Mouse (Mus musculus) megakaryocyte, embryonic 14.5 days (primary cell): ENCODE data around the gene Mdga1. TPM values are rescaled to one million over a fixed set of nuclear protein-coding genes. Genes with fewer than 3 reads are reported as not detected.

ENCODE experiments used
- H3K27me3 ChIP-seq: replicated peaks from 2 replicates; pipeline ENCODE3; 2012; ENCODE audit warnings: inconsistent platforms
- H3K36me3 ChIP-seq: replicated peaks from 2 replicates; pipeline ENCODE3; 2012; ENCODE audit warnings: low read length, inconsistent platforms, mixed read lengths
- H3K4me1 ChIP-seq: 2 replicates; pipeline ENCODE4 v1.6.1; 2012; ENCODE audit warnings: inconsistent platforms
- H3K4me3 ChIP-seq: replicated peaks from 2 replicates; pipeline ENCODE3; 2012; ENCODE audit warnings: moderate library complexity, mild to moderate bottlenecking, inconsistent platforms
- H3K9me3 ChIP-seq: 2 replicates; pipeline ENCODE4 v1.6.1; 2012; ENCODE audit warnings: inconsistent platforms
- FLI1 ChIP-seq: IDR thresholded peaks from 2 replicates; pipeline ENCODE4 v1.6.1; 2012; ENCODE audit warnings: low read length, inconsistent platforms, mixed read lengths
- GATA1 ChIP-seq: IDR thresholded peaks from 3 replicates; pipeline ENCODE4 v1.6.1; 2012; ENCODE audit warnings: mixed read lengths, low read length, inconsistent platforms, borderline replicate concordance
- polyA plus RNA-seq: library from polyadenylated mRNA; stranded (reverse); fragments of >175 nt; gene quantifications from 2 replicates; pipeline ENCODE4 v1.2.3, GENCODE M21; 2012; ENCODE audit warnings: low replicate concordance; ENCODE audit not compliant: insufficient read depth

The Mdga1 gene
- polyA plus RNA-seq, 1 experiment, result 32.8 TPM

DNA sequence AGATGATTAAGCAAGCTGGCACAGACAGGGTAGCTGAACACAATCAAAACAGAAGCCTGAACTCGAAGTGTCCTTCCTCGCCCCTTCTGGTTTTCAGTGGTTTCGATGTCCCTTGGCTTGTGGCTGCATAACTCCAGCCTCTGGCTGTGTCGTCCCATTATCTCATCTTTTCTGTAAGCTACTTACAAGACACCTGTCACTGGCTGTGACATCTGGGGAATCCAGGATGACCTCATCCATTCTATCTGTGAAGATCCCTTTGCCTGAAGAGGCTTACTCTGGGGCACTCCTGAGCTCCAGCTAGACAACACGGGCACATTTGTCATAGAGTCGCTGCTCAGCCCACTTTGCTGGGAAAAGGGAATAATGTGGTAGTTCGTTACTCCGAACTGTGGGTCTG, 14.0 kb downstream of the Mdga1 start:
- TF ChIP-seq FLI1 (no peak), GATA1 (no peak)
- Histone ChIP-seq H3K4me3 (no peak overlapping the region), H3K4me1 (peaks cover 3% of the 10 kb centered on the region; the same call in 1 of the 2 replicates), H3K27me3 (peaks cover 25% of the 10 kb centered on the region), H3K36me3 (no peaks in the 10 kb centered on the region), H3K9me3 (peaks cover 13% of the 10 kb centered on the region)

DNA sequence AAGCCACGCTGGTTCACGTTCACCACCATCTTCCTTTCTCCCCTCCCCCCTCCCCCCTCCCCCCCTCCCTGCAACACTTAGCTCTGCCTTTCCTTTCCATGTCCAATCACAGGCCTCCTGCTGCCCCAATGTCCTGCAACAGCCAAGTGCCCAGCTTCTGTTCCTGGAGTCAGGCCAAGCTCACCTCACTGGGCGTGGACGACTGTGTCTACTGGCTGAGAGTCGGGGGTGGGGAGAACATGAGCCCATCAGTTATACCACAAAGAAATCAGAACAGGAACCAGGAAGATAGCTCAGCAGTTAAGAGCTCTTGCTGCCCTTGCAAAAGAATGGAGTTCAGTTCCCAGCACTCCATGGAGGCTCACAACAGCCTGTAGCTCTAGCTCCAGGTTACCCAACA, 15.6 kb downstream of the Mdga1 start:
- Histone ChIP-seq H3K36me3 (no peaks in the 10 kb centered on the region), H3K27me3 (peaks cover 25% of the 10 kb centered on the region), H3K4me1 (peaks cover 3% of the 10 kb centered on the region; the same call in 1 of the 2 replicates), H3K4me3 (no peak overlapping the region), H3K9me3 (peaks cover 15% of the 10 kb centered on the region)
- no peak for TF ChIP-seq FLI1
- TF ChIP-seq GATA1, result no peak

DNA sequence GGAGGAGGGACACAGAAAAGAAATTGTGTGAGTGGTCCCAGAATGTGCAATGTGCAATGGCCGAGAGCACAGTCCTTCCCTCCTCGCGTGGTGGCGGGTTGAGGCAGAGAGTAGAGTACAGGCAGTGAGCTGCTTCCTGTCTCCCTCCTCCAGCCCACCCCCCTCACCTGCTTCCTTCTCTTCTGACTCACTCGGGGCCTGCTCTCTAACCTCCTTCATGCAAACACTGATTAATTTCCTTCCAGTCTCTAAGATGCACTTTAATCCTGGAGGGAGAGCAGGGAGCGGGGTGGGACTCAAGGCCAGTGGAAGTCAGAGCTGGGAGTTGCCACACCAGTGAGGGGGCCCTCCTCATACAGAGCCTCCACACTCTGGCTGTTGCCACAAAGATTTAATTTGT, 18.8 kb downstream of the Mdga1 start:
- Histone ChIP-seq H3K27me3 (peaks cover 45% of the 10 kb centered on the region), H3K4me3 (no peak overlapping the region), H3K36me3 (no peaks in the 10 kb centered on the region), H3K4me1 (peaks cover 3% of the 10 kb centered on the region; the same call in 1 of the 2 replicates), H3K9me3 (peaks cover 2% of the 10 kb centered on the region; the same call in 1 of the 2 replicates)
- no peak for TF ChIP-seq FLI1
- TF ChIP-seq GATA1, result no peak

DNA sequence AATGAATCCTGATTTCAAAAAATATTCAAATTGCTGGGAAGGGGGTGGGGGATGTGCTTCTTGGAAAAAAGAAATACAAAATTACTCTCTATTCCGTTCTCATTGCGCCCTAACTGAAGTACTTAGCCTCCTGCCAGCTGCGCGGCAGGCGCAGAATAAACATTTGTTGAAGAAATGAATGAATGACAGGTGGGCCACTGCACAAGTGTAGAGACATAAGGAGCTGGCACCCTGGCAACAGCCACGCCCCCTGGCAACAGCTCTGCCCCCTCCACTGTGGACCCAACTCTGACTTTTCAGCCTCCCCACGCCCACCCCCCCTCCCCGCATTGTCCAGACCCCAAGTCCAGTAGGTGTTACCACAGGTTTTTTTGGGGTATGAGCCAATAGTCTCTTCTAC, 19.3 kb downstream of the Mdga1 start:
- Histone ChIP-seq H3K36me3 (no peaks in the 10 kb centered on the region), H3K27me3 (peaks cover 44% of the 10 kb centered on the region)

DNA sequence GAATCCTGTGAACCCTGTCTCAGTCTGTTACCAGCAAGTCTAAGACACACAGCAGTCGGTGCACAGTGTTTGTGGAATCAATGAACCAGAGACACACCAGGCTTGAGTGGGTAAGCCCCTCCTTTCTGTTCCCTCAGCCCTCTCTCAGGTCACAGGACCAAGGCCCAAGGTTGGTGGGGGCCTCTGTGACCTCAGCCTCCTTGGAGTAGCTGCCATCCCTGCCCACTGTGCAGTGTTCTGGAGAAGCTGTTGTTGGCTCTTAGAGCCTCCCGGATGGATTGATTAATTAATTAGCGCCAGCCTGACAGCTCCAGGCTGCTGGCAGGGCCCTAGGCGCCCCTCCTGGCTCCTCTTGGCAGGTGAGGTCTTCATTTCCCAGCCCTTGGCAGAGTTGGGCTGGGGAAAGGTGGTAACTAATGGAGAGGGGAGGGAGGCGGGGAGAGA, 22.6 kb downstream of the Mdga1 start:
- Histone ChIP-seq H3K4me1 (peaks cover 3% of the 10 kb centered on the region; the same call in 1 of the 2 replicates), H3K9me3 (peaks cover 2% of the 10 kb centered on the region; the same call in 1 of the 2 replicates), H3K27me3 (peaks cover 54% of the 10 kb centered on the region), H3K36me3 (no peaks in the 10 kb centered on the region), H3K4me3 (no peak overlapping the region)
- TF ChIP-seq FLI1 (no peak), GATA1 (no peak)

More for the DNA sequence above, 19.3 kb downstream of the Mdga1 start:
- TF ChIP-seq FLI1 (no peak), GATA1 (no peak)
- peaks cover 3% of the 10 kb centered on the region; the same call in 1 of the 2 replicates for H3K4me1 ChIP-seq
- H3K4me3 ChIP-seq, result no peak overlapping the region
- H3K9me3 ChIP-seq, result peaks cover 2% of the 10 kb centered on the region; the same call in 1 of the 2 replicates

DNA sequence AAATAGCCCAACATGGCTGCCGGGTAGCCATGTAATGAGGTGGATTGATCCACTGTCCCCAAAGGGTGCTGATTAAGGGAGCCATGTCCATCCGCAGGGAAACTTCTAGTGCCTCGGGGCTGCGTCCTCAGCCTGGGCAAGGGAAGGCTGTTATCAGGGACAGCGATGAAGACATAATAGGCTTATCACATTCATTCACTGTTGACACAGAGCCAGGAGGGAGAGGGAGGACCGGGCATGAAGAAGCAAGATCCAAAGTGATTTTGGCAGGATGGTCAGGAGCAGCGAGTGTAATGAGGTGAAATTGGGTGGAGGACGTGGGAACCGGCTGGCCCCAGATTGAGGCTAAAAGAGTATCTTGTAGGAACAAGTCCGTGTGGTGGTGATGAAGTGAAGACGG, 25.5 kb downstream of the Mdga1 start:
- Histone ChIP-seq H3K4me3 (no peak overlapping the region), H3K27me3 (peaks cover 59% of the 10 kb centered on the region), H3K4me1 (no peaks in the 10 kb centered on the region), H3K9me3 (no peaks in the 10 kb centered on the region), H3K36me3 (no peaks in the 10 kb centered on the region)
- TF ChIP-seq FLI1, result no peak
- no peak for TF ChIP-seq GATA1

DNA sequence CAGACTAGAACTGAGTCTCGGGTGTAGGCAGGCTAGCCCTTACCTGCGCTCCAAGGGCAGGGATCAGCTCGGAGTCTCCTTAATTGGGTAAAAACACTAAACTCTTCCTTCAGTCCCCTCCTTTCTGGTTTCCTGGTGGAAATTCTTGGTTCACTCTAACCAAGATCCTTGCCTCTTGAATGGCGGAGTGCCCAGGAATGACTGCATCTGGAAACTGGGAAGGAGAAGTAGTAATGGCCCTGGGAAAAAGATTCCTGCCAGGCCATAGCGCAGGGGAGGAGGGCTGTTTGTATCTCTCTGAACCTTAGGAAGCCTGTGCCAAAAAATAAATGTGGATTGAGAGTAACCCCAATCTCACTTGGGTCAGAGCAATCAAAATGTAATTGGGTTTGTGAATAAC, 30.9 kb downstream of the Mdga1 start:
- Histone ChIP-seq H3K9me3 (peaks cover 9% of the 10 kb centered on the region), H3K4me3 (no peak overlapping the region), H3K27me3 (peaks cover 34% of the 10 kb centered on the region), H3K36me3 (no peaks in the 10 kb centered on the region), H3K4me1 (no peaks in the 10 kb centered on the region)
- TF ChIP-seq GATA1, result no peak
- no peak for TF ChIP-seq FLI1

DNA sequence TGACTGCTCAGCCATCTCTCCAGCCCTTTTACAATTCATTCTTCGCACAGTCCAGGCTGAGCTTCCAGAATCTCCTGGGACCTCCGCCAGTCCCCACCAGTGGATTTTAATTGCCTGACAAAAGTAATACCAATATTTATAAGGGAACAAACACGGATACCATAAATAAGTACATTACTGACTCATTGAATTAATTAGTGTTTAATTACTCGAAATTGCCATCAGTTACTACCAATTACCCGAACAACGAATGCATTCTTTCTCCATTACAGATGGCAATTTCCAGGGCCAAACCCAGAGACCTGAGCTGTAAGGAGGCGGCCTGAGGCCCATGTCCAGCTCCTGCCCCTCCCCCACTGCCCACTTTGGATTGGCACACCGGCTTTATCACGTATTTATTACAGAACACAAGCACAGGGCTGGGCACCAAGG, 32.5 kb downstream of the Mdga1 start:
- peaks cover 39% of the 10 kb centered on the region for H3K27me3 ChIP-seq
- H3K4me3 ChIP-seq, result no peak overlapping the region
- H3K4me1 ChIP-seq, result no peaks in the 10 kb centered on the region; the same call in 1 of the 2 replicates
- no peaks in the 10 kb centered on the region for H3K36me3 ChIP-seq
- peaks cover 13% of the 10 kb centered on the region for H3K9me3 ChIP-seq
- TF ChIP-seq FLI1 (no peak), GATA1 (no peak)

DNA sequence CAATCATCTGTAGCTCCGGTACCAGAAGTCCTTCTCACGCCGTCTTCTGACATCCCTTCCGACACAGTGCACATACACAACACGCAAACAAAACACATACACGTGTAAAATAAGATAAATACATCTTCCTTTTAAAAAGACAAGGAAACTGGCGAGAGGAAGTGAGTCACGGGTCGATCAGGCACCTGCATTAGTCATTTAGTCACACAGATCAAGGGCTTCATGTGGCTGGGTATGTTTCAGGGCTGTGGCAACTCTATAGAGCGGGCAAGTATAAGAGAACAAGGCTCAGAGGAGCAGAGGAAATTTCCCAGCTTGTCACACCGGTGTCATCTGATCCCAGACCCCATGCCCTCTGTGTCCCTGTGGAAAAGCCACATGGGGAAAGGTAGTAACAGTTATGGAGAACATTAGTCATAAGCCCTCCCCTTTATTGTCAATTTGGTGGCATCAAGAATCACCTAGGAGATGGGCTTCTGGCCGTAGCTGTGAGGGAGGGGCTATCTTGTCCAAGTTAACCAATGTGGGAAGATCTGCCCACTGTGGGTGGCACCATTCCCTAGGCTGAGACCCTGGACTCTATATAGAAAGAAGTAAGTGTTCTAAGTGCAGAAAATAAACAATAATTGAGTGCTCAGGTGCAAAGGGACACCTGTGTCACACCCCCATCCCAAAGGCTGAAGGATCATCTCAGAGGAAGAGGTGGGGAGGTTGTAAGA, 35.6 kb downstream of the Mdga1 start:
- H3K36me3 ChIP-seq, result no peaks in the 10 kb centered on the region
- H3K27me3 ChIP-seq, result peaks cover 40% of the 10 kb centered on the region
- H3K4me1 ChIP-seq, result no peaks in the 10 kb centered on the region; the same call in 1 of the 2 replicates

DNA sequence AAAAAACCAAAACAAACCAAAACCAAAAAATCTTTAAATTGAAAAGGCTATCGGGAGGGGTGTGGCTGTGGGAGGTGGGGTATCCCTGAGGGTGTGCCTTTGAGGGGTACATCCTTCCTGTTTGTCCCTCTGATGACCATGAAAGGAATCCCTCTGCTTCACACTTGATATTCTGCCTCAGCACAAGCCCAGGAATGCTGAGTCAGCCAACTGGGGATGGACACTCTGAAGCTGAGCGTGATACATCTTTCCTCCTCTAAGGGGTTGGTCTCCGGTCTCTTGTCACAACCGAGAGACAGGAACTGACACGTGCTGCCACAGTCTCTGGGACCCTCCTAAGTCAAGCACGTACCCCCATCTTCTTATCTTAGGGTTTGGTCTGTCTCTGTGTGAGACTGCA, 37.1 kb downstream of the Mdga1 start:
- peaks cover 6% of the 10 kb centered on the region for H3K4me1 ChIP-seq
- H3K9me3 ChIP-seq, result peaks cover 13% of the 10 kb centered on the region
- no peak overlapping the region for H3K4me3 ChIP-seq
- TF ChIP-seq GATA1 (no peak), FLI1 (no peak)
- no peaks in the 10 kb centered on the region for H3K36me3 ChIP-seq
- peaks cover 42% of the 10 kb centered on the region for H3K27me3 ChIP-seq

More for the DNA sequence above, 35.6 kb downstream of the Mdga1 start:
- TF ChIP-seq GATA1 (no peak), FLI1 (no peak)
- Histone ChIP-seq H3K9me3 (peaks cover 13% of the 10 kb centered on the region), H3K4me3 (no peak overlapping the region)
